Mouse (Mus musculus) midbrain, embryonic 13.5 days (tissue): Measurements from ENCODE around the gene Lgalsl. TPM values are rescaled to one million over a fixed set of nuclear protein-coding genes. Genes with fewer than 3 reads are reported as not detected.
A peak's percentile ranks its signal among the peaks of the same experiment; 100 is the strongest.

Experiments
- ATAC-seq: fragments of 200-750 bp; cut with Nextera tagmentation; 2 replicates; pipeline ENCODE4 v1.8.0; 2017; ENCODE audit warnings: mild to moderate bottlenecking, moderate TSS enrichment, moderate library complexity
- H3K27ac ChIP-seq: fragments of 300-500 bp; sonication (generic); 2 replicates; pipeline ENCODE4 v1.5.1; 2015; ENCODE audit warnings: inconsistent platforms, mild to moderate bottlenecking, moderate library complexity
- H3K27me3 ChIP-seq: fragments of 300-500 bp; sonication (generic); 2 replicates; pipeline ENCODE4 v1.6.1; 2015; ENCODE audit warnings: mild to moderate bottlenecking, inconsistent platforms
- H3K36me3 ChIP-seq: fragments of 300-500 bp; sonication (generic); 2 replicates; pipeline ENCODE4 v1.6.1; 2015; ENCODE audit warnings: mild to moderate bottlenecking, inconsistent platforms
- H3K4me1 ChIP-seq: fragments of 300-500 bp; sonication (generic); replicated peaks from 2 replicates; pipeline ENCODE4 v1.6.1; 2015; ENCODE audit warnings: inconsistent platforms
- H3K4me2 ChIP-seq: fragments of 300-500 bp; sonication (generic); replicated peaks from 2 replicates; pipeline ENCODE4 v1.6.1; 2015; ENCODE audit warnings: moderate library complexity, mild to moderate bottlenecking, inconsistent platforms
- H3K4me3 ChIP-seq: fragments of 300-500 bp; sonication (generic); replicated peaks from 2 replicates; pipeline ENCODE4 v1.5.1; 2015; ENCODE audit warnings: mild to moderate bottlenecking, inconsistent platforms
- H3K9ac ChIP-seq: fragments of 300-500 bp; sonication (generic); replicated peaks from 2 replicates; pipeline ENCODE4 v1.6.1; 2015; ENCODE audit warnings: mild to moderate bottlenecking, inconsistent platforms
- H3K9me3 ChIP-seq: fragments of 300-500 bp; sonication (generic); 2 replicates; pipeline ENCODE4 v1.6.1; 2016; ENCODE audit warnings: mild to moderate bottlenecking, inconsistent platforms
- WGBS: fragments of 180-500 bp; shearing (Covaris S2); methylation state at CpG from one replicate; pipeline ENCODE4 v1.1.7; 2015; 5-methylcytosine and 5-hydroxymethylcytosine counted together
- polyA plus RNA-seq: library from polyadenylated mRNA; unstranded; fragments of >200 nt; fragmentation: Nextera tagmentation; extraction: Ambion mirVana; gene quantifications from 2 replicates; pipeline ENCODE4 v1.2.1, GENCODE M21; 2015

The Lgalsl gene
- polyA plus RNA-seq, 1 experiment from 2014 or later = 49.4 TPM

DNA sequence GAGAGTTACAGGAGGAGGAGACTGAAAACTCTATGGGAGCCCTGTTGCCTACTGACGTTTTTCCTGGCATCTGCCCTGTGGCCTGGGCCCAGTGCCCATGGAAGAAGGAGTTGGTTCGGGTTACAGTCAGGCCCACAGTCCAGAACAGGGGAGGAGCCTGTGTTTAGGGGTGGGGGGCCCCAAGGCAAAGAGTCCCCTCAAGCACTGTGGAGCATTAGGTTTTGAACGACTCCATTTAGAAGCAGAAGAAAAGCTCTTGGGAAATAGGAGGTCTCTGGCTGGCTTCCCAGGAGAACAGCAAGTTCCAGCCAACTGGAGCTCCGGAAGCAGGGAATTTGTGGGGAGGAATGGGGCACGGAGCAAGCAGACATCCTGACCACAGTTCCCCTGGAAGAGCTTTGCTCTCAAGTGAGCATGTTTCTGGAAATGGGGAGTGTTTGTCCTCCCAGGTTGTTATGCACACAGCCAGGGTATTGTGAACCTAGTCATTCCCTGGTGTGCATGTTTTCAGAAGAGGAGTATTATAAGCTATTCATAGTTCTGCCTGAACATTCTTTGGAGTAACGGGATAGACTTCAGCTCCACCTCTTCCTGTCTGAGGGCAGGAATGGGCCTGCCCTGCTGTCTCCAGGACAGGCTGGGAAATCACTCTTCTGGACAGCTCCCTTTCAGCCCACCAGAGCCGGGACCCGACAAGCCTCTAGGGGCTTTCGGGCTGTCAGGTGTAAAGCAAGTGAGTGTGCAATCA is 28.2 kb upstream of the Lgalsl start:
- Histone ChIP-seq H3K27ac (peak overlapping the region; percentile 44; the same call in 1 of the 2 replicates), H3K4me2 (no peak overlapping the region), H3K4me1 (peaks cover 33% of the 10 kb centered on the region), H3K36me3 (no peaks in the 10 kb centered on the region), H3K9me3 (no peaks in the 10 kb centered on the region), H3K9ac (no peak overlapping the region), H3K4me3 (no peak overlapping the region), H3K27me3 (no peaks in the 10 kb centered on the region; the same call in 1 of the 2 replicates)
- 29% methylated on average over 9 of the region's 9 CpGs for WGBS
- peak; percentile 74 for ATAC-seq

GRCm38 (mm10) chr11:20857921-20858320 is 27.1 kb upstream of the Lgalsl start:
- 85% methylated on average over 4 of the region's 4 CpGs for WGBS
- Histone ChIP-seq H3K4me1 (peaks cover 45% of the 10 kb centered on the region), H3K4me2 (no peak overlapping the region), H3K4me3 (no peak overlapping the region), H3K36me3 (no peaks in the 10 kb centered on the region), H3K9ac (no peak overlapping the region), H3K27me3 (no peaks in the 10 kb centered on the region; the same call in 1 of the 2 replicates), H3K27ac (no peak overlapping the region), H3K9me3 (no peaks in the 10 kb centered on the region)
- ATAC-seq = no peak

GRCm38 (mm10) chr11:20854032-20854741 is 23.3 kb upstream of the Lgalsl start:
- no peak overlapping the region for H3K4me2 ChIP-seq
- H3K27me3 ChIP-seq = no peaks in the 10 kb centered on the region; the same call in 1 of the 2 replicates
- no peaks in the 10 kb centered on the region for H3K9me3 ChIP-seq
- peaks cover 48% of the 10 kb centered on the region for H3K4me1 ChIP-seq
- H3K36me3 ChIP-seq = no peaks in the 10 kb centered on the region
- H3K4me3 ChIP-seq = no peak overlapping the region
- peak; percentile 74 for ATAC-seq
- 18% methylated on average over 4 of the region's 4 CpGs for WGBS
- H3K9ac ChIP-seq = no peak overlapping the region
- no peak overlapping the region for H3K27ac ChIP-seq

DNA sequence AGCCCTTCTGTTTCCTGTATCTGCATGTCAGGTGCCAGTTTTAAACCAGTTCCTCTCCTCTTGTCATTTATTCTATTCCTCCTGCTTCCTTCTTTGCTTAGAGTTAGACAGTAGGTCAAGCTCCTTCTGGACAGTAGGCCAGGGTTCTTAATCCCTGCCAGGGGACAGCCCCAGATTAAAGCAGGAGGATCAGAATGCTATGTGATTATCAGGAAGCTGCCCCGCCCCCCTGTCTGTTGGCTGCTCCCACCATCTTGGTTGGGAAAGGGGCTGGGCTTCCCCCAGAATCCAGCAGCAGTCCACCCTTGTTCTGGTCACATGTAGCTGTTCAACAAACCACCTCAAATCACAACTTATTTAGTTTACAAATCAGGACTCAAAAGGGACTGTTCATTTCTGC is 19.3 kb upstream of the Lgalsl start:
- WGBS = 77% methylated on average over 1 of the region's 1 CpGs
- Histone ChIP-seq H3K4me2 (no peak overlapping the region), H3K27ac (no peak overlapping the region), H3K4me3 (no peak overlapping the region), H3K27me3 (no peaks in the 10 kb centered on the region), H3K9me3 (no peaks in the 10 kb centered on the region), H3K36me3 (no peaks in the 10 kb centered on the region), H3K9ac (no peak overlapping the region), H3K4me1 (peaks cover 25% of the 10 kb centered on the region)
- ATAC-seq = no peak

DNA sequence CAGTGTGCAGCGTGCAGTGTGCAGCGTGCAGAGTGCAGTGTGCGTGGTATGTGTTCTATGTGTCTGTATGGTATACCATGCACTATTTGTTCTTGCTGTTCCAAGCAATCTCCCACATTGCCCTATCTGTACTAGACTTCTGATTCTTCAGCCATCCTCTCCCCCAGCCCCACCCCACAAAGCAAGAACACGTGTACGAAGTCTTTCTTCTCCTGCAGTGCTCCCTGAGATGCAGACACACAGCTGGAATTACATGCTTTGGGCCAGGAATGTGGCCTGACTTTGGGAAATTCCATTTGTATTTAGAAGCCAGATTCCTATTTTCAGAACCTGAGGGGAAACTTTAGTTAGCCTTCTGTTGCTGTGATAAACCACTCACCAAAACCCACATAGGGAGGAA is 18.5 kb upstream of the Lgalsl start:
- Histone ChIP-seq H3K9ac (no peak overlapping the region), H3K4me1 (peaks cover 20% of the 10 kb centered on the region), H3K27ac (no peak overlapping the region), H3K4me3 (no peak overlapping the region), H3K4me2 (no peak overlapping the region), H3K27me3 (no peaks in the 10 kb centered on the region), H3K36me3 (no peaks in the 10 kb centered on the region), H3K9me3 (no peaks in the 10 kb centered on the region)
- ATAC-seq = 0 out of 2 replicates have a peak, but pooled peaks have one; percentile 55
- WGBS = 76% methylated on average over 5 of the region's 5 CpGs

GRCm38 (mm10) chr11:20837366-20837765 is 6.5 kb upstream of the Lgalsl start:
- Histone ChIP-seq H3K9me3 (no peaks in the 10 kb centered on the region), H3K4me2 (no peak overlapping the region), H3K9ac (no peak overlapping the region), H3K36me3 (no peaks in the 10 kb centered on the region), H3K4me3 (no peak overlapping the region), H3K4me1 (no peaks in the 10 kb centered on the region), H3K27ac (no peak overlapping the region), H3K27me3 (peaks cover 16% of the 10 kb centered on the region; the same call in 1 of the 2 replicates)
- WGBS = 87% methylated on average over 5 of the region's 5 CpGs
- ATAC-seq = no peak

- Histone ChIP-seq H3K9ac (peak overlapping the region; percentile 93), H3K27me3 (peaks cover 13% of the 10 kb centered on the region; the same call in 1 of the 2 replicates), H3K4me1 (peaks cover 32% of the 10 kb centered on the region), H3K4me3 (peak overlapping the region; percentile 86), H3K9me3 (no peaks in the 10 kb centered on the region), H3K4me2 (peak overlapping the region; percentile 73), H3K27ac (peak overlapping the region; percentile 90), H3K36me3 (peaks cover 16% of the 10 kb centered on the region)
- WGBS = 16% methylated on average over 11 of the region's 11 CpGs
- ATAC-seq = peak; percentile 21
Measured at GRCm38 (mm10) chr11:20831600-20832137, 813 bp upstream of the Lgalsl start.

GRCm38 (mm10) chr11:20829993-20830685 is 717 bp downstream of the Lgalsl start:
- H3K9me3 ChIP-seq = no peaks in the 10 kb centered on the region
- H3K4me2 ChIP-seq = peak overlapping the region; percentile 73
- peak overlapping the region; percentile 93 for H3K9ac ChIP-seq
- H3K27ac ChIP-seq = peak overlapping the region; percentile 90
- ATAC-seq = no peak
- H3K27me3 ChIP-seq = peaks cover 13% of the 10 kb centered on the region; the same call in 1 of the 2 replicates
- peak overlapping the region; percentile 86 for H3K4me3 ChIP-seq
- 14% methylated on average over 23 of the region's 23 CpGs for WGBS
- peaks cover 24% of the 10 kb centered on the region for H3K36me3 ChIP-seq
- peaks cover 32% of the 10 kb centered on the region for H3K4me1 ChIP-seq

GRCm38 (mm10) chr11:20829056-20829686 is 1.7 kb downstream of the Lgalsl start:
- 52% methylated on average over 9 of the region's 9 CpGs for WGBS

DNA sequence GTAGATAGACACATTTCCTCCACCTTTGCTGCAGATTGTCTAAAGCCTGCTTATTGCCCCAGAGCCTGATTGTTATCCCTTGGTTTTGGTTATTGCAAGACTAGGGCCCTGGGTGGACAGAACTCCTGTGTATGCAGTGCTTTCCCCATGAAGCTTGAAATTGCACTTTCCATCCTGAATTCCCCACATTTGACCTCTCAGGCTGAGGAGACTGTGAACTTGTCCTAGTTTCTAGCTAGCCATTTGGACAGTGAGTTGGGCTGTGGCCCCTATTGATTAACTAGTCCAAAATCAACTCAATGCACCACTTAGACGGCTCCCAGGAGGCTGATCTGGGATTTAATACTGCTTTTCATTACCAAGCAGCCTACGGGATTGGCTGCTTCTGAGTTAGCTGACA is 6.9 kb downstream of the Lgalsl start:
- H3K4me3 ChIP-seq = no peak overlapping the region
- no peak overlapping the region for H3K9ac ChIP-seq
- H3K27ac ChIP-seq = no peak overlapping the region
- WGBS = 16% methylated on average over 2 of the region's 2 CpGs
- peaks cover 17% of the 10 kb centered on the region for H3K4me1 ChIP-seq
- no peaks in the 10 kb centered on the region for H3K9me3 ChIP-seq
- peaks cover 31% of the 10 kb centered on the region for H3K36me3 ChIP-seq
- ATAC-seq = no peak
- H3K4me2 ChIP-seq = no peak overlapping the region
- no peaks in the 10 kb centered on the region for H3K27me3 ChIP-seq

More at GRCm38 (mm10) chr11:20829056-20829686, 1.7 kb downstream of the Lgalsl start:
- no peaks in the 10 kb centered on the region for H3K9me3 ChIP-seq
- H3K4me1 ChIP-seq = peaks cover 36% of the 10 kb centered on the region
- no peak overlapping the region for H3K27ac ChIP-seq
- no peak for ATAC-seq
- peaks cover 31% of the 10 kb centered on the region for H3K36me3 ChIP-seq
- peak overlapping the region; percentile 73 for H3K4me2 ChIP-seq
- peaks cover 13% of the 10 kb centered on the region; the same call in 1 of the 2 replicates for H3K27me3 ChIP-seq
- H3K9ac ChIP-seq = peak overlapping the region; percentile 32; the same call in 1 of the 2 replicates
- peak overlapping the region; percentile 86 for H3K4me3 ChIP-seq

DNA sequence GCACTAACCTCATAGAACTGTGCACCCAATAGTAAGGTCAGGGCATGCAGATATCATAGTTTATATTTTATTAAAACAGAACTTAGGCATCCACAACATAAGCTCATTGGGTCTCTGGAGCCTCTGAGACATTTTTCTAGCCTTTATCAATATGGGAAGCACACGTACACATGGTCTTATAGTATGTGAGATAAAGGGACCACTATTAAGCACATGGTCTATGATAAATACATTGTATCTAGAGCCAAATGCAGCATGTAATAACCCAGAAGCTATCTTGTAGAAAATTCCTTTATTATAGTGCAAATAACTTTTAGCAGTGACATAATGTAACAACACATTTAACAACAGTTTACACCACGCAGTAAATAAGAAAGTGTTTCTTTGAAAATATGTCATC is 7.6 kb downstream of the Lgalsl start:
- Histone ChIP-seq H3K4me3 (no peak overlapping the region), H3K9ac (no peak overlapping the region), H3K4me2 (no peak overlapping the region), H3K4me1 (peaks cover 12% of the 10 kb centered on the region), H3K9me3 (no peaks in the 10 kb centered on the region), H3K27ac (no peak overlapping the region), H3K27me3 (no peaks in the 10 kb centered on the region), H3K36me3 (peaks cover 31% of the 10 kb centered on the region)
- WGBS = 90% methylated on average over 2 of the region's 2 CpGs
- no peak for ATAC-seq
